Mouse (Mus musculus) kidney, adult 8-10 months (tissue): ENCODE results near the gene Slc39a11.

ENCODE experiments used
- DNase-seq, 2 experiments: peaks; one replicate each; pipeline ENCODE4 v3.0.0; 2022

Slc39a11 gene

GRCm38 (mm10) chr11:113539502-113540209 is 110.2 kb downstream of the Slc39a11 start:
- no peak for DNase-seq

DNA sequence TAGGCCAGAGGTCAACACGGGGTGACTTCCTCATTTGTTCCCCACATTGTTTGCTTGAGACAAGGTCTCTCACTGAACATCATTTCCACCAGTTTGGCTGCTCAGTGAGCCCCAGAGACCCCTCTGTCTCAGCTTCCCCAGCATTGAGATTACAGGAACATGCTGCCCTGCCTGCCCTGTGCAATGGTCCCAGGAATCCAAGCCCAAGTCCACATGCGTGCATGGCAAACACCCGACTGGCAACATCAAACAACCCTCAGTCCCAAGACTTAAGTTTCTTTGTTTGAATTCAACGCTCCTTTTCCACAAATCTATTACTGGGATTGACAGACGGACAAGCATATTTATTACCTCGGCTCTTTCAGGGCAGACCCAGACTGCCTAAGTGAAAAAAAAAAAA is 110.8 kb downstream of the Slc39a11 start:
- no peak for DNase-seq

DNA sequence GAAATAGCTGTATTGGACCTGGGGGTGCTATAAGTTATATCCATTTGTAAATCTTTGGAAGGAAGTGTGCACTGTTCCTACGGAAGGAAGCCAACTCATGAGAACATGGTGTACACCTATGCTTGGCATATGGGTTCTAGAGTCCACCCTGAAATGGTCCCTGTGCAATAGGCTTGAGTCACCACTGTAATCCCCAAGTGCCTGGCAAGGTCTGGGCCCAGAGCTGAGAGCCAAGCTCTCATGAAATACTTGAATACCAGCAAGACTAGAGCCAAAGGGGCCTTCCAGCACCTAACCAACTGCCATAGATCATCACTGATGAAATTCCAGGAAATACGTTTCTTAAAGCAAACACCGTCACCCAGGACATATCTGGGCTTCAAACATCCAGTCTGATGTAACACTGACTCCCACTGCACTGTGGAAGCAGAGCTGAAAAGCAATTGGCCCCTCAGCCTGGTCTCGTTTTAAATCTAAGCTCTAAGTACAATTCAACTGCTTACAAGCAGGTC is 111.4 kb downstream of the Slc39a11 start:
- DNase-seq: no peak

DNA sequence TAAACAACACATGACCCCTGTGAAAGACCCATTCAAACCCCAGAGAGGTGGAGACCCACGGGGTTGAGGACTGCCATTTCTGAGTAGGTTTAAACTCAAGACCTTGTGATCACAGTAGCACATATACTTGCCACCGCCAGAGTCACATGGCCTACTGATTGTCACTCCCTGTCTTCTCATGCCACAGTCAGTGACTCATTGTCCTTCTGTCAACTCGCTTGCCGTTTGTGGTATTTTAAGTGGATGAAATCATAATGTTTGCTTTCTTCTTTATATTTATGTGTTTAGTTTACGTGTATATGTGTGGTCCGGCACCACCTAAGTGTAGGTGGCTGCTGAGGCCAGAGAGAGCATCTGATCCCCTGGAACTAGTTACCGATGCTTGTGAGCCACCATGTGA is 112.2 kb downstream of the Slc39a11 start:
- DNase-seq: no peak

GRCm38 (mm10) chr11:113537199-113537586 is 112.7 kb downstream of the Slc39a11 start:
- no peak for DNase-seq

DNA sequence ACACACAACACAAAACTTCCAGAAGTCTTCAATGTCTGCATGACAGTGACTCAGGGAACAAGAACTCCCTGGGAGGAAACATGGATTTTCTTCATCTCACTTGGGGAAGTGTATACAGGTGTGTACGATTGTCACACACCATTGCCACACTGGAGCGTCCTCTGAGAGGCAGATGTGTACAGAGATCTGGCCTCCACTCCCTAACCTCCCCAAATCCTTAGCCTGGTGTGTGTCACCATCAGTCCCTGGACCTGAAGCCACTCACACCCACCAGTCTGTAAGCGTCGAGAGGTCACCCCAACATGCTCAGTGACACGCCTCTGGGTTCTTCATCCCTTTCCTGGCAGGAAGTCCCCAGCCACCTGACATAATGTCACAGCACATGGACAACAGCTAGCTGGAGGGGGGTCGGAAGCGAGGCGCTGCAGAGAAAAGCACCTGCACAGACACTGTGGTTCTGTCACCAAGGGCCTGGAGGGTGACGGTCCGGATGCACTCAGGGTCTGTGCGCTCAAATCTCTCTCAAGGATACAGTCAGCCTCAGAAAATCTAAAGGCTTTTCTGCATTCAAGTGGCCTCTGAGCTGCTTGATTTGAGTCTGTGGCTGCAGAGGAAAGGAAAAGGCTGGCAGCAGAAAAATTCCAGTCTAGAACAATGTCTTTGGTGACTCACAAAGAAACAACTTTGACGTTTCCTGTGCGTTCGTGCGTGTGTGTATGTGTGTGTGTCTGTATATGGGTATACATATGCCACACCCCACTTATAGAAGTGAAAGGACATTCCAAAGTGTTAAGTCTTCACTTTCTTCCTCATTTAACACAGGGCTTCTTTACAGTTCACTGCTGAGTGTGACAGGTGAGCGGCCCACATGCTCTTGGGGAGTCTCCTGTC is 113.3 kb downstream of the Slc39a11 start:
- no peak for DNase-seq

- no peak for DNase-seq
These were observed 115.5 kb downstream of the Slc39a11 start for GRCm38 (mm10) chr11:113534341-113534740.

DNA sequence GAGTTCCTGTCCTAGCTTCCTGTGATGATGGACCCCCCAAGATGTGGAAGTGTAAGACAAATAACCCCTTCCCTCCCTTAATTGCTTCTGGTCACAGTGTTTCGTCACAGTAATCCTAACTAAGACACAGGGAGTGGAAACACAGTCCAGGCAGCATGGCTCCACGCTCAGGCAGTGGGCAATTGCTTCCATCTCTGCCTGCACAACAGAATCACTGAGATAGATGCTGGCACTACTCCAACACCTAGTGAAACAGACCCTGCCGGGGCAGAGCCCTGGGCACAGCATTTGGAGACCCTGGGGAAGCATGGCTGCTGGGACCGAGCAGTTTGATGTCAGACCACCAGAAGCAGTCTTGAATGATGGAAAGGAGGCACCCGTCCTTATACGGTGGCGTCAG is 115.9 kb downstream of the Slc39a11 start:
- no peak for DNase-seq

DNA sequence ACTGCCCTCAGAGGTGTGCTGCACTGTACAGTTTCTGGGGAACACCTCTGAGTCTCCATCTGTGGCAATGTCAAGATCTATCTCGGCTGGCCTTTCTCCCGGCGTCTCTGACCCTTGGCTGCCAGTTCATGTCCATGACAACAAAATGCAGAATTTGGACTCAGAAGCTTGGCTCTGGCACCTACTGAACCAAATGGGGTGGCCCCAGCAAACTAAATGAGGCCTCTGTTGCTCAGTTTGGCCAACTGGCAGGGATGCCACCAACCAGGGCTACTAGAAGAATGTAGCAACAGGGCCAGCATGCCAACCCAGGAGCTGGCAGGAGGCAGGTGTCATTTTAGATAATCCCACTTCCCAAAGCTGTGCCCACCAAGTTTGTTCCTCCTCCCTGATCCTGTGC is 121.5 kb downstream of the Slc39a11 start:
- DNase-seq: peak; percentile 37 to 38

GRCm38 (mm10) chr11:113525731-113526130 is 124.1 kb downstream of the Slc39a11 start:
- peak; percentile 11 to 19 for DNase-seq

- DNase-seq: no peak
These were observed 127.2 kb downstream of the Slc39a11 start for GRCm38 (mm10) chr11:113522726-113523125.

DNA sequence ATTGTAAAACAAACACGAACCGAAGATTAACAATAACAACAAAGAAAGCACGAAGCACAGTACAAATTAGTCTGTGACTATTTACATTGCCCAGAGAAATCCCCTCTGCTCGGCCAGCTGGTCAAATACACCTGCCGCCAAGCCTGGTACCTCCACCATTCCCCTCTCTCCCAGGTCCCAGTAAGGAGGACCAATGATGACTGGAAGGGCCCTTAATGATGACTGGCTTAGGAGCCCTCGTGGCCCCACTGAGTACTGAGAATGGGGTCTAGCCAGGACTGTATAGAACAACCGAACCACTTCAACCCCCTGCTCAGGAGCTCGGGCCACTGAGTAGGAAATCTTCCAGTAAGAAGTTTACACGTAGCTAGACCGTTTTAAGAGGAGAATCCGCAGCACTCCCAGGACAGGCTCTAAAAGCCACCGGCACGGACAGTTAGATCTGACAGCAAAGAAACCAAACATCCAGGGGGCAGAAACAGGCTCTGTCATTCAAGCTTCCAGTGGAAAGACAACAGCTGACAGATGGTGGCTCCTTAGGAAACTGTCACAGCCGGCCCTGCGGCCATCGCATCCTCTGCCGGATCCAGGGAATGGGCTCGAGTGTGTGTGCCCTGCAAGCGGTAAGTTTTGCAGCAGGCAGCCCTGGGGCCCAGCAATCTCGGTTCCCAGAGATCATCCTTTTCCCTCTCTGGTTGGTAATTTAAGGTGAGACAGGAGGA is 128.2 kb downstream of the Slc39a11 start:
- no peak for DNase-seq

DNA sequence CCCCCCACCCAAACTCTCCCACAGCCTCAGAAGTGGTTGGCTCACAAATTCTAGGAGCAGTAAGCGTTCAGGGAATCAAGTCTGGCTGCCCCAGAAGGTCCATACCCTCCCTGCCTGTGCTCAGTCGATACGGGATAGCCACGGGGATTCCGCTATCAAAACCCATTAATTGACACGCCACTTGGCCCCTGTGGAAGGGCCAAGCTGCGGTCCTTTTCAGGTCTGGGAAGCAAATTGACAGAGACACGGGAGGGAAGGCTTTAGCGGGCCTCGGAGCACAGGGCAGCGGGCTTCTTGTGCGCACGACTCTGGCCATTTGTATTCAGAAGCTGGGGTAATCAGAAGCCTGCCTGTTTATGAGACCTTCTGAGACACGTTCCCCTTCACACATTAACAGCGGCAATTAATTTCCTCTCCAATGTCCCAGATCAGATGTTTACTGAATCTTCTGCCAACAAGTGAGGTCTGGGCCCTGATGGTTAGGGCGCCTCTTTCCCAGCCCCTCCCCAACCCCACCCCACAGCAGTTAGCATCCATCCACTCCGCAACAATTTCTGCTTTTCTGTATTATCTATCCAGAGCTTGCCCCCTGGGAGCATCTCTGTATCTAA is 128.9 kb downstream of the Slc39a11 start:
- no peak for DNase-seq

- no peak for DNase-seq
These were observed 129.5 kb downstream of the Slc39a11 start for GRCm38 (mm10) chr11:113520373-113520772.

DNA sequence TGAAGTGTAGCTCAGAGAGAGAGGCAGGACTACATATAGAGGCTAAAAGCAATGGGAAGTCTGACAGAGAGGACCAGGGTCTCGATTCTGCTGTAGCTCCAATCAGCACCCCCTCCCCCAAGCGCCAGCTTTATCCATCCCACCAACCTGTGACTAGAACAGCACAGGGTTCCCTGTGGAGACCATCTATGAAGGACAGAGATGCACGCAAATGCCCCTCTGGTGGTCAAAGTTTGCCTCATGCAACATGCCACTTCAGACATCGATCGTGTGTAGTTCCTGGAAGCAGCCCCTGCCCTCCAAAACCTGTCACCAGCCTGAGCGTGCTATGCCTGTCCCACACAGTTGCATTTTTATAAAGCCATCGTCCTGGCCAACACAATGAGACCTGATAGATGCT is 129.9 kb downstream of the Slc39a11 start:
- no peak for DNase-seq

DNA sequence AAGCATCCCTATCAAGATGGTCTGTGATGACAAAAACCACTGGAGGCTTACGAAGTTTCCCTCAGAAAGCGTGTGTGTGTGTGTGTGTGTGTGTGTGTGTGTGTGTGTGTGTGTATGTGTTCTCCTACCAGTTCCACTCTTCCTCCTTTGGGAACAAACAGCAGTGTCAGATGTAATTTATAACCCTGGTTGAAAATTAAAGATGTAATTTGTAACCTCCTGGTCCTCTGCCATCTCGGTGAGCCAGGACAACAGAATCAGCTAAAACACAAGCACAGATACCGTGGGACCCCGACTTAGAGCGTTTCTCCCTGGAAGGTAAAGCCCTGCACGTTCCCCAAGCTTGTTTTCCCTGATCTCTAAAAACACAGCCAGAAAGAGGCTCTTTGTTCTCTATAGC is 131.7 kb downstream of the Slc39a11 start:
- DNase-seq: peak; percentile 25 to 27

- no peak for DNase-seq
These were observed 133.7 kb downstream of the Slc39a11 start for GRCm38 (mm10) chr11:113516156-113516555.

DNA sequence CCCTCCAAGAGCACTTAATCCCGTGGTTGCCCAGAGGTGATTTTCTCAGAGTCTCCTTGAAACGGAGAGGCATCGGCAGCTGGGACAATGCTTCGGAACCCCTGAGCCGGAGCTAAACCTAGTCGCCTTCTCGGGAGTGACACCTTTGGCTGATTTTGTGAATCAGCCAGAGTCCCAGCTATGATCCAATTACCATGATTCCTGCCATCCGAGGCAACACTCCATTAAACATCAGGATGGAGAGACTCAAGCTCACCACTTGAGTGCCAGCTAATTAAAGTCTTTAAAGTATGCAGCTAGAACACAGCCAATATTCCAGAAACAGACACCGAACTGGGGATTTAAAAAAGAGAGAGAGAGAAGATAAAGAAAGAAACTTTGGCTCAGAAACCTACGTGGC is 136.9 kb downstream of the Slc39a11 start:
- DNase-seq: no peak

GRCm38 (mm10) chr11:113512150-113512549 is 137.7 kb downstream of the Slc39a11 start:
- DNase-seq: no peak

GRCm38 (mm10) chr11:113510969-113511625 is 138.8 kb downstream of the Slc39a11 start:
- no peak for DNase-seq

DNA sequence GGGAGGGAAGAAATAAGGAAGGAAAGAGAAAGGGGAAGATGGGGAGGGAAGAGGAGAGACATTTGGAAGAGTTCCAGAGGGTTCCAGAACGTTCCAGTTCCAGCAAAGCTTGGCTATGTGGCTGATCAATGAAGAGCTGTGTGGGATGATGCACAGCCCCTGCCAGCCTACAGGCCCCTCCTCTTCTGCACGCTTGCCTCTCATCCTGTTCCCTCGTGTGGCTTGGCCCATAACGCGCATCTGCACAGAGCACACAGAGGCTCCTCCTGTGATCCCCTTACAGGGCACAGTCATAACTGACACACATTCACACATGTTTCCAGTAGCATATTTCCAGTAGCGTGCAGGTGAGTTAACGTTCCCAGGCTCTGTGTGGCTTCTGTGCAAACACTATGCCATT is 139.6 kb downstream of the Slc39a11 start:
- no peak for DNase-seq
